Mouse (Mus musculus): ENCODE results near the gene Ap1m1.

The Ap1m1 gene

GRCm38 (mm10) chr8:72285285-72285684 lies 45.5 kb downstream of the Ap1m1 start:
- intact Hi-C loops (cut with DNase I) = no loop called here

- intact Hi-C loops (cut with DNase I) = no loop called here
Measured at GRCm38 (mm10) chr8:72289051-72289450, 49.2 kb downstream of the Ap1m1 start.

GRCm38 (mm10) chr8:72291104-72291503 lies 51.3 kb downstream of the Ap1m1 start:
- intact Hi-C loops (cut with DNase I) = no loop called here

- intact Hi-C loops (cut with DNase I) = no loop called here
Measured at GRCm38 (mm10) chr8:72293309-72293708, 53.5 kb downstream of the Ap1m1 start.

GRCm38 (mm10) chr8:72295125-72295524 lies 55.3 kb downstream of the Ap1m1 start:
- intact Hi-C loops (cut with DNase I) = no loop called here

- intact Hi-C loops (cut with DNase I) = no loop called here
Measured at GRCm38 (mm10) chr8:72295679-72296078, 55.9 kb downstream of the Ap1m1 start.

- intact Hi-C loops (cut with DNase I) = no loop called here
Measured at GRCm38 (mm10) chr8:72296561-72296960, 56.7 kb downstream of the Ap1m1 start.

- intact Hi-C loops (cut with DNase I) = no loop called here
Measured at GRCm38 (mm10) chr8:72298928-72299327, 59.1 kb downstream of the Ap1m1 start.

GRCm38 (mm10) chr8:72300654-72301400 lies 61.0 kb downstream of the Ap1m1 start:
- intact Hi-C loops (cut with DNase I) = no loop called here

GRCm38 (mm10) chr8:72301497-72301896 lies 61.7 kb downstream of the Ap1m1 start:
- intact Hi-C loops (cut with DNase I) = no loop called here

- intact Hi-C loops (cut with DNase I) = no loop called here
Measured at GRCm38 (mm10) chr8:72302986-72303612, 63.3 kb downstream of the Ap1m1 start.

GRCm38 (mm10) chr8:72303633-72304032 lies 63.8 kb downstream of the Ap1m1 start:
- intact Hi-C loops (cut with DNase I) = no loop called here

GRCm38 (mm10) chr8:72305210-72305905 lies 65.5 kb downstream of the Ap1m1 start, which contains the start of gene Gm10282:
Gene Gm10282, minus strand, starts transcription at chr8:72305260.
- intact Hi-C loops (cut with DNase I) = no loop called here

- intact Hi-C loops (cut with DNase I) = no loop called here
Measured at GRCm38 (mm10) chr8:72306913-72307312, 67.1 kb downstream of the Ap1m1 start.

All from adrenal gland (tissue).